Mouse (Mus musculus) kidney, adult 9 months (tissue): ENCODE results near the gene Jpt1.
"Not testable (repeated sequence)": the region's sequence is repeated elsewhere in the genome, so short reads cannot be mapped to it uniquely, and the experiment has no call there.

Experiments used
- DNase-seq: peaks from one replicate; pipeline ENCODE4 v3.0.0; 2022

The Jpt1 gene

GRCm38 (mm10) chr11:115514238-115514663 is at the start of gene Jpt1:
Gene Jpt1 (minus strand): TSS chr11:115514387.
- peak; percentile 99 for DNase-seq

GRCm38 (mm10) chr11:115563406-115563805 is 49.2 kb upstream of the Jpt1 start:
- no peak for DNase-seq

- DNase-seq, result no peak
Measured at GRCm38 (mm10) chr11:115555717-115556116, 41.5 kb upstream of the Jpt1 start.

GRCm38 (mm10) chr11:115552783-115553182 is 38.6 kb upstream of the Jpt1 start:
- peak; percentile 19 for DNase-seq

GRCm38 (mm10) chr11:115543571-115543970 is 29.4 kb upstream of the Jpt1 start:
- DNase-seq, result no peak

GRCm38 (mm10) chr11:115538045-115538444 is 23.9 kb upstream of the Jpt1 start:
- DNase-seq, result peak; percentile 17

GRCm38 (mm10) chr11:115536856-115537568 is 22.8 kb upstream of the Jpt1 start:
- DNase-seq, result no peak

- peak; percentile 99 for DNase-seq
Measured at GRCm38 (mm10) chr11:115536038-115536681, 22.0 kb upstream of the Jpt1 start, which contains the start of gene Sumo2. Gene Sumo2 (minus strand): TSS chr11:115536276.

GRCm38 (mm10) chr11:115535401-115536037 is 21.3 kb upstream of the Jpt1 start:
- DNase-seq, result peak; percentile 41

- no peak for DNase-seq
Measured at GRCm38 (mm10) chr11:115534759-115535371, 20.7 kb upstream of the Jpt1 start.

- not testable (repeated sequence) for DNase-seq
Measured at GRCm38 (mm10) chr11:115526446-115526845, 12.3 kb upstream of the Jpt1 start.

GRCm38 (mm10) chr11:115522703-115523102 is 8.5 kb upstream of the Jpt1 start:
- DNase-seq, result no peak

GRCm38 (mm10) chr11:115522238-115522637 is 8.1 kb upstream of the Jpt1 start:
- DNase-seq, result no peak

GRCm38 (mm10) chr11:115521080-115521479 is 6.9 kb upstream of the Jpt1 start:
- DNase-seq, result no peak

- no peak for DNase-seq
Measured at GRCm38 (mm10) chr11:115520218-115520617, 6.0 kb upstream of the Jpt1 start.

- DNase-seq, result no peak
Measured at GRCm38 (mm10) chr11:115519581-115519980, 5.4 kb upstream of the Jpt1 start.

- DNase-seq, result no peak
Measured at GRCm38 (mm10) chr11:115518693-115519092, 4.5 kb upstream of the Jpt1 start.

GRCm38 (mm10) chr11:115516942-115517341 is 2.8 kb upstream of the Jpt1 start:
- no peak for DNase-seq

GRCm38 (mm10) chr11:115515021-115515420 is 834 bp upstream of the Jpt1 start:
- no peak for DNase-seq

- DNase-seq, result peak; percentile 26
Measured at GRCm38 (mm10) chr11:115513271-115514237, 633 bp downstream of the Jpt1 start.

GRCm38 (mm10) chr11:115512407-115513183 is 1.6 kb downstream of the Jpt1 start:
- no peak for DNase-seq
